Mouse (Mus musculus) CH12.LX (cell line): Measurements from ENCODE around the gene March10.

Experiments used
- CHD1 ChIP-seq: IDR thresholded peaks from 2 replicates; pipeline ENCODE4 v1.6.1; 2012; ENCODE audit warnings: low read depth, low read length, improper control_type of control experiment, inconsistent platforms
- CTCF ChIP-seq, 2 experiments: IDR thresholded peaks in 1 of 2; conservative IDR thresholded peaks in 1 of 2; 2 replicates each; pipeline ENCODE4 v1.5.1; 2011 to 2012; ENCODE audit warnings: low read depth in 2 of 2, low read length in 2 of 2, improper control_type of control experiment in 1 of 2, inconsistent platforms in 1 of 2, mild to moderate bottlenecking in 1 of 2, moderate library complexity in 1 of 2
- MAFK ChIP-seq: IDR thresholded peaks from 2 replicates; pipeline ENCODE4 v1.6.1; 2011; ENCODE audit warnings: low read length, improper control_type of control experiment; ENCODE audit not compliant: insufficient replicate concordance
- MAX ChIP-seq: IDR thresholded peaks from 2 replicates; pipeline ENCODE4 v1.6.1; 2011; ENCODE audit warnings: low read length, improper control_type of control experiment
- MEF2A ChIP-seq: IDR thresholded peaks from 2 replicates; pipeline ENCODE4 v1.6.1; 2014; ENCODE audit warnings: low read depth, mild to moderate bottlenecking, inconsistent platforms, low read length, improper control_type of control experiment, borderline replicate concordance
- MXI1 ChIP-seq: IDR thresholded peaks from 2 replicates; pipeline ENCODE4 v1.6.1; 2011; ENCODE audit warnings: mild to moderate bottlenecking, low read depth, low read length, improper control_type of control experiment
- NRF1 ChIP-seq: IDR thresholded peaks from 2 replicates; pipeline ENCODE4 v1.6.1; 2014; ENCODE audit warnings: low read depth, mild to moderate bottlenecking, inconsistent platforms, low read length, improper control_type of control experiment, moderate library complexity
- POLR2A ChIP-seq: IDR thresholded peaks from 2 replicates; pipeline ENCODE4 v1.6.1; 2011; ENCODE audit warnings: low read depth, mild to moderate bottlenecking, improper control_type of control experiment, low read length
- POLR2AphosphoS2 ChIP-seq: IDR thresholded peaks from 2 replicates; pipeline ENCODE4 v1.6.1; 2011; ENCODE audit warnings: low read depth, low read length, improper control_type of control experiment
- RAD21 ChIP-seq: IDR thresholded peaks from 2 replicates; pipeline ENCODE4 v1.6.1; 2011; ENCODE audit warnings: low read depth, mild to moderate bottlenecking, low read length, improper control_type of control experiment, moderate library complexity
- TBP ChIP-seq: conservative IDR thresholded peaks from 2 replicates; pipeline ENCODE4 v1.6.1; 2011; ENCODE audit warnings: low read depth, low read length, improper control_type of control experiment
- USF1 ChIP-seq: IDR thresholded peaks from 2 replicates; pipeline ENCODE4 v1.6.1; 2014; ENCODE audit warnings: low read depth, mild to moderate bottlenecking, inconsistent platforms, low read length, improper control_type of control experiment
- ZMIZ1 ChIP-seq: IDR thresholded peaks from 2 replicates; pipeline ENCODE4 v1.6.1; 2012; ENCODE audit warnings: low read depth, mild to moderate bottlenecking, inconsistent platforms, low read length, improper control_type of control experiment
- ZNF384 ChIP-seq: IDR thresholded peaks from 2 replicates; pipeline ENCODE4 v1.6.1; 2012; ENCODE audit warnings: low read depth, low read length, improper control_type of control experiment, inconsistent platforms

DNA sequence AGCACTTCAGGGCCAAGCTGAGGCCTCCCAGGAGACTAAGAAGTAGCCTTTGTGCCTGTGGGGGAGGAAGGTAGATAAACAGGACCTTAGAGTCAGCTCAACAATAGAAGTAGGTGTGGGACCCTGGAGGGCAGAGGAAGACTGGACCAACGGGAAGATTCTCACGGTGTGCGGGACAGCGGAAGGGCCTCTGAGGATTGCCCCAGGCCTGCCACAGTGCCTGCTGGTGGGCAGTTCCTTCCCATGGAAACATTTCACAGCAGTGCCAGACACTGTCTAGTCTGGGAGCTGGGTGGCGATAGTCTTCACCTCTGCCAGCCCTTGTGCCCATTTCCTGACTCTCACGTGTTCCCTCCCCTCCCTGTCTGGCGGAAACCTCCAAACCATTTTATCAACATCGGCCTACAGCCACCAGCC, 12.6 kb upstream of the March10 start:
- TF ChIP-seq ZMIZ1 (no peak), MXI1 (no peak), POLR2AphosphoS2 (no peak), ZNF384 (no peak), TBP (no peak), POLR2A (no peak), MAFK (no peak), CTCF (conservative IDR thresholded peaks at IDR 0.05 in 1 of 2, IDR thresholded peaks at IDR 0.05 in 1 of 2; ENCODE audit: low read depth in 2 of 2, low read length in 2 of 2) (no peak), MEF2A (no peak), CHD1 (no peak), RAD21 (no peak), NRF1 (no peak), MAX (no peak), USF1 (no peak)
